Mouse (Mus musculus): Measurements from ENCODE around the gene Sept5.

Sept5 gene

DNA sequence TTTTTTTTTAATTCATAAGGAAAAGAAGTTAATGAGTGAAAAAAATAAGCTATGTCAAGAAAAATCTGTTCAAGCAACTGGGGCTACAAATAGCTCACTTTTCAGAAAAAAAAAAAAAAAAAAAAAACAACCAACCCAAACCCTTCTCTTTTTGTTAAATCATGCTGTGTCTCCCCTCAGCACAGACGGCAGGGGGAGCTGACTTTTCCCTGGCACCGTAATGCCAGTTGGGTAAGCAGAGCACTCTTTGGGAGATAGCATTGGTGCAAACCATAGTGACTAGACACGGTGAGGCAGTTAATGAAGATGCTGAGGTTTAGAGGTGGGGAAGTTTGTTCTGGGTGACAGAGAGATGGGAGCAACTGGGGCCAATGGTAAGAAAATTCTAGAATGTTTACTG lies 2.3 kb upstream of the Sept5 start:
- no peak for DNase-seq (ENCODE audit: low read depth, low spot score)

DNA sequence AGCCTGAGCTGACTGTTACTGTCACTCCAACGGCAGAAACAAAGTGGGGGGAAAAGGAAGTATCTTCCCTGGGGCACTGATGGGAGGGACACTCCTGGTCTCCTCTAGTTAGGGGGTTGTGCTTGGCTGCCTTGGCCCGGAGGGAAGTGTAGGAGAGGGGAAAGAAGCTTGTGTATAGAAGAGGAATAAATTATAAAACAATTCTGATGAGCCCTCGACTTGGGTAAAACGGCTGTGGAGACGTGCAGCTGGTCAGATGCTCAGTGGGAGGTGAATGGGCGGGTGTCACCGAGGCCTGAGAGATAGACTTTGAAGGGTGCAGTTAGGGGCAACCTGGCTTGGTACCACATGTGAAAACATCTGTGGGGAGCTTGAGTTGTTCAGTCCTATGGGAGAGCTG lies 1.4 kb upstream of the Sept5 start:
- DNase-seq (ENCODE audit: low read depth, low spot score), result no peak

DNA sequence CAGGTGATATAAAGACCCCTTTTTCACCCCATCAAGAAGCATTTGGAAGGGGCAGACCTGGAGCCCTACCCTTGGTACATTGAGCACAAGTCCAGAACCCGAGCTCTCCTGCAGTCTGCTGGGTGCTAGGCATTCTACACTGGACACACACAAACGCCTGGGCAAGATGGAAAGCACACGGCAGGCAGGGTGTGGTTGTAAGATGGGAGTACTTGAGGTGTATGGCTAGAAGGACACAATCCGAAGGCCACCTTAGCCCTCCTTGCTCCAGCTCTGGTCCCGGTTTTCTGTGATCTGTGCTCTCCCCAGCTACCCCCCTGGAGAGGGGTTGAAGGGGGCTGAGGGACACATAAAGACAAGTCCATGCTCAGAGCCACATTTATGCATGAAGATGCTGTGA lies 537 bp upstream of the Sept5 start:
- no peak for DNase-seq (ENCODE audit: low read depth, low spot score)

DNA sequence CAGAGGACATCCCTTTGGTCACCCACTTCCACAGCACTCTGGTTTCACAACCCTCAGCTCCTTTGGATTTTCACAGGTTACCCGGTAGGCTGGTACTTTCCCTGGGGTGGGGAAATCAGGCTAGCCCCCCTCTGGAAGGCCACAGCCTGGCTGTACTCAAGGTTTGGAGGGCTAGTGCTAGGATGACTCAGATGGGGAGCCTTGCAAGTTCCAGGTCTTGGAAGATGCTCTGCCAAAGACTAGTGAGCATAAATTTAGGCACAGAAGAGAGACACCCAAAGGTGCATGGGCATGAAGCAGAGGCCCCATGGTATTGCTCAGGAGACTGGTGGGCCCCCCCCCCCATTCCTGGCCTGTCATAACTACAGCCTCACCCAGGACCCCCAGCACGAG lies 810 bp downstream of the Sept5 start:
- no peak for DNase-seq (ENCODE audit: low read depth, low spot score)

DNA sequence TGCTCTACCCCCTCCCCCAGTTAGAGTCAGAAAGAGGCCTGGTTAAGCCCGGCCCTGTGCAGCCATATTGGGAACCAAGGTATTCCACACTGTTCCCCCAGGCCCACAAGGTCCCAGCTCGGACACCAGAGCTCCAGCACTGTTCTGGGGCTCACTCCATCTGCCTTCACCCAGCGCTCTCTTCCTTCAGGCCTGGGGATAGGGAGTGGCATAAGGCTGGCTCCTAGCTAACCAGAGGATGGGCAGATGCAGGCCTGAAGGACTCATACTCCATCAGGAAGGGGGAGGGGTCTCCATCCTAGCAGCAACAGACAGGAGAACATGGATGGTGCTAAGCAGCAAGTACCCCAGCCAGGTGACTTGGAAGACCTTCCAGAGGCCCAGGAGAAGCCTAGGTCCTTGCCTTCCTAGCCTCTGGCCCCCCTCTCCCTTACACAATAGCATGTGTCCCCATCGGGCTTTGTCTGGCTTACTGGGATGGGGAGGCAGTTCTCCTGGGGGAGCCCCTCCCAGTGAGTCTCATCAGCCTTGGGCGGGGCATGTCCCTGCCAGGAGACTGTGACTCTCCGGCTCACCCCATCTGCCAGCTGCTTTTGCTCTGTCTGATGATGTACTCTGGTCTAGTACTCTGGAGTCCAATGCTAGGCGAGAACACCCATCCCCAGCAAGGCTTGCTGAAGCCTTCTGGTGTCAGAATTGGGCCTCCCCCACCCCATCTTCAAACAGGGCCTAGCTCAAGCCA lies 1.4 kb downstream of the Sept5 start:
- DNase-seq (ENCODE audit: low read depth, low spot score), result no peak

DNA sequence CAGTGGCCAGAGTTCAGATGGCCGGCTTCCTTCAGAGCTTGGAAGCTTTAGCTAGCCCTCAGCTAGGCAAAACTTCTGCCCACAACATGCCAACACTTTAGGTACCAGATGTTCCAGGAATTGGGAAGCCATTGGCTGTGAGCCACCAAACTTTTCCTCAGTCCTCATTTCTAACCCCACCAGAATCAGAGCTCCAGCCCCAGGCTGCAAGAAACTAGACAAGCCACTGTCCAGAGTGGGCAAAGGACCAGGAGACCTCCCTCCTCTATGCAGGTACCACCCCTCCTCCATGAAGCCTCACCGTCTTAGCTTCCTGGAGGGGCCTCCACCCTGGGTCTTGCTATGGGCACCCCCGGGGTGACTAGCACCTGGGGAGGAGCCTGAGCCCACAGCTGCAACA lies 2.6 kb downstream of the Sept5 start:
- no peak for DNase-seq (ENCODE audit: low read depth, low spot score)

DNA sequence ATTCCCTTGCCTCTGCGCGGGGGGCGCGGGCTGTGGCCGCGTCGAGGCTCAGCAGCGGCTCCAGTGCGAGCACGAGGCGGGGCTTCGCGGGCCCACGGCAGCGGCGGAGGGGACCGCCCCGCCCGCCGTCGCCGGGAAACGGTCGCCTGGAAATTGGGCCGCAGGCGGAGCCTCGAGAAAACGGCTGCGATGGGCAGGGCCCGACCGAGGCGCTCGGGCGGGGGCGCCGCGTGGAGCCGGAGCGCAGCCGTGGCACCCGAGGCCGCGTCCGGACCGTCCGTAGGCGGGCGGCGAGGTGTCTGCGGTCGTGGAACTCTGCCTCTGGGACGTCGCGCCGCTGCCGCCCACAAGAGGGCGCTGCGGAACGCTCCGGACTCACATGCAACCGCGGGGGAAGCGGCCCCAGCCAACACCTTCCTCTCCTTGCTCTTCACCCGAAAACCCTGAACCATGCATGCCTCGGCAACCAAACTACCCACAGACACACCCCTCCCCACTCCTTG lies 3.3 kb downstream of the Sept5 start, which contains the start of gene Gm49601:
Gene Gm49601 (minus strand): TSS at position 52 of the 503 bp plus-strand sequence.
- DNase-seq (ENCODE audit: low read depth, low spot score), result no peak

DNA sequence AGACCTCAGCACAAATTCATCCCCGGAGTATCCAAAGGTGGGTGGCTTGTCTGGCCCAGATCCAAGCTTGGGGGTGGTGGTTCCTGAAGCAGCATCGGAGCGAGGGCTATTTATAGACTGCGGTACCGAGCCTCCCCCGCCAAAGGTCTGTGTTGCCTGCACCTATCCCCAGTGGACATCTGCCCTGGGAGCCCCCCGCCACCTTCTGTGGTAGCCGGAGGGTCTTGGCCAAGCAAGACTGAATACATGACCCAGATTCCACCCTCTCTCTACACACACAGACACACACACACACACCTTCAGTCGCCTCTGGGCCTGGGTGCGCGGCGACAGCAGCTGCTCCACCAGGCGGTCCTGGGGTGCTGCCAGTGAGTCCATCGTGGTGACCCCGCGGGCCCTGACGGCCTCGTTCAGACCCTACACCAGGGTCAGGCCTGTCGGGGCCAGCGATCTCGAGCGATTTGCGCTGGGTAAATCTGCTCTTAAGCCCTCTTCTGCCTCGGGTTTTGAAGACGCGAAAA lies 3.9 kb downstream of the Sept5 start:
- DNase-seq (ENCODE audit: low read depth, low spot score), result no peak

DNA sequence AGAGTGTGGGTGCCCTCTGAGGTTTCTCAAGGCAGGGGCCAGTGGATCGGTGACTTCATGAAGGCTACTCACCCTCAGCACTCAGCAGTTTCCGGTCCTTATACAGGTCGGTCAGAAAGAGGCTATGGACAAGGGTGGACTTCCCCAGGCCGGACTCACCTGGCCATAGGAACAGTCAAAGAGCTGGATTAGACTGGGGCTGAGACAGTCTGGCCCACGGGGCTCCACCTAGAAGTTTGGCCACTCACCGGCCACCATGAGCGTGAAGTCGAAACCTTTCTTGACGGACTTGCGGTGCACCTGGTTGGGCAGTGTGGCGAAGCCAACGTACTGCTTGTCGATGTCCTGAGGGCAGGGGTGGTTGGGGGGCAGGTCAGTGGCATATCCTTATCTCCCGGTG lies 4.7 kb downstream of the Sept5 start:
- no peak for DNase-seq (ENCODE audit: low read depth, low spot score)

DNA sequence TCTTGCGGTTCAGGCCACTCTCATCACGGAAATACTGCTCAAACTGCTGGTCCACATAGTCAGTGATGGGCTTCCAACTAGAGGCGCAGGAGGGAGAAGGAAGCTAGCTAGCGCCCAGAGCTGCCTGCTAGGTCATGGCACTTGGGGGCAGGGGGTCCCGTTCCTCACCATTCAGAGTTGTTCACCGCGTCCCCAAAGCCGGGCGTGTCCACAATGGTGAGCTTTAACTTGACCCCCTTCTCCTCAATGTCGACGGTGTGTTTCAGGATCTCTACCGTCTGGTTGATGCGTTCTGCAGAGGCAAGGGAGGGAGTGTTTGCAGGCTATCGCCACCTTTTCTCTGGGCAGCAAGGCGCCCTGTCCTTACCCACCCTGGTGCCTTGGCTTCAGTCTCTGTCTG lies 5.1 kb downstream of the Sept5 start:
- DNase-seq (ENCODE audit: low read depth, low spot score), result no peak

DNA sequence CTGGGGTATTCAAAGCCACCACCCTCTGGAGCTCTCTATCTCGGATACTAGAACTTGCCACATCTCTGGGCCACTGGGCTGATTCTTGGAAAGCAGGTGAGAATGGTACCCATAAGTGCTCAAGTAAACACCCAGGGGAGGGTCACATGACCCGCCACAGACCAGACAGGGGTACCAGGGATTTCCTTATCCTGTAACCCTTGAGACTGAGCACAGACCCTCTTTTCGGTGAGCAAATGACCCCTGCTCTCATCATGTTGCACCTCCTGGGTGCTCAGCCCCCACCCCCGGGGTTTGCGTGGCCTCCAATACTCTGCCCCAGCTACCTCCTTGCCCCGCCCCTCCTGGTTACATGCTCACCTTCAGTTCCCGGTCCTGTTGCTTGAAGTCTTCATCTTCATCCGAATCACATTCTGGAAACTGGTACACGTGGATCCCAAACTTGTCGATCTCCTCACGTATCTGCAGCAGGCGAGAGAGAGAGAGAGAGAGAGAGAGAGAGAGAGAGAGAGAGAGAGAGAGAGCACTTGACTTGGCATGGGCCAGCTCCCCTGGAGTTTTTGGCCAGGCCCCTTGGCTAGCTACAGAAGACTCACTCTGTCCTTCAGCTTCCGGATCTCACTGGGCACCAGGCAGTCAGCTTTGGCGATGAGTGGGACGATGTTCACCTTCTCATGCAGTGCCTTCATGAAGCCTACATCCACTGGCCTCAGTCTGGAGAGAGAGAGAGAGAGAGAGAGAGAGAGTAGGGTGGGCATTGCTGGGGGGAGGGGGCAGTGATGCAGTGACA lies 5.8 kb downstream of the Sept5 start:
- DNase-seq (ENCODE audit: low read depth, low spot score), result no peak

DNA sequence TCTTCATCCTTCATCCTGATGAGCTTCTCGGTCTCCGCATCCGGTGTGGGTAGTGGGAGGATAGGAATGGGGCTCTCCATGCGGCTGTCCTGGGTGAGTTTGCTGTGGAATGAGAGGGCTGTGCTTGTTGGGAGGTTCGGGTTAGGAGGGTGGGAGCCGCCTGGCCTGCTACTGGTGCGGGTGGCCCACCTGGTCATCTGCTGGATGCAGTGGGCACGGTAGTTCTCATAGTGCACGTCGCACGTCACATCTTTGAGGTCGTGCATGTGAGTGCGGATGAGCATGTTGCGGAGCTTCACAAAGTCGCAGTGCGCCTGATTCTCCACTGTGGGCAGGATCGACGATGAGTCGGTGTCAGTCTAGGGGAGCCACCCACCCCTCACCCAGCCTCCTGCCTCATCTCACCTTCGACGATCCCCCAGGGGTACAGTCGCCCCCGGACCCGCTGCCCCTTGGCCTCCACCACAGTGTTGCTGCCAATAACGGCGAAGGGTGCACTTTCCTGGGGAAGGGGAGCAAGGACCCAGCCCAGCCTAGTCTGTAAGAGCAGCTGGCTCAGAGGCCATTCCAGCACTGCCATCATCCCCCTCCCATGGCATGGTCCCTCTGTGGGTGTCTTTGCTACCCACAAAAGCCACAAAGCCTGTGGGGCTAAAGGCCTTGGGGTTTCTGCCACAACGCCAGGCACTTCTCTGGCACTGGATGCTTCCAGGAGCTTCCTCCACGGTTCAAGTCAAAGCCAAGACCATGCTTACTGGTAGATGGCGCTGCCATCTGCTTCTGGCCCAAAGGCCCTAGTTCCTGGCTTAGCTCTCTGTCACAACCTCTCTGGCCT lies 6.6 kb downstream of the Sept5 start:
- DNase-seq (ENCODE audit: low read depth, low spot score), result no peak

DNA sequence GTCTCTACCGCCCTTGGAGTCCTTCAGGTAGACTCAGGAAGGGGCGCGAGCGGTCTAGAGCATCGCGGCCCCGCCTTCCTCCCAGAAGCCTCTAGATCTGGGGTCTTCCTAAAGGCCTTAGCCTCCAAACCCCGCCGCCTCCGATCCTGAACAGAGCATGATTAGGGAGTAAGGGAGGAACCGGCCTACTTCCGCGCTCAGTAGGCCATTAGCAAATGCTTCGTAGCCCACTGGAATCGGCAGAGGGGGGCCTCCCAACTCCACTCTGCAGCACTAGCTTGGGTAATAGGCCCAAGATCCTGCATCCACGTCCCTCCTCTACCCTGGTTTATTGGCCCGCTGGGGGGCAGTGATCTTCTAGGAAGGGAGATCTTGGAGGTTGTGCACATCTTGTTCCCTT lies 7.7 kb downstream of the Sept5 start, which contains the start of gene Gp1bb:
Gene Gp1bb (minus strand): TSS at position 385 of the 400 bp plus-strand sequence.
- DNase-seq (ENCODE audit: low read depth, low spot score), result no peak

DNA sequence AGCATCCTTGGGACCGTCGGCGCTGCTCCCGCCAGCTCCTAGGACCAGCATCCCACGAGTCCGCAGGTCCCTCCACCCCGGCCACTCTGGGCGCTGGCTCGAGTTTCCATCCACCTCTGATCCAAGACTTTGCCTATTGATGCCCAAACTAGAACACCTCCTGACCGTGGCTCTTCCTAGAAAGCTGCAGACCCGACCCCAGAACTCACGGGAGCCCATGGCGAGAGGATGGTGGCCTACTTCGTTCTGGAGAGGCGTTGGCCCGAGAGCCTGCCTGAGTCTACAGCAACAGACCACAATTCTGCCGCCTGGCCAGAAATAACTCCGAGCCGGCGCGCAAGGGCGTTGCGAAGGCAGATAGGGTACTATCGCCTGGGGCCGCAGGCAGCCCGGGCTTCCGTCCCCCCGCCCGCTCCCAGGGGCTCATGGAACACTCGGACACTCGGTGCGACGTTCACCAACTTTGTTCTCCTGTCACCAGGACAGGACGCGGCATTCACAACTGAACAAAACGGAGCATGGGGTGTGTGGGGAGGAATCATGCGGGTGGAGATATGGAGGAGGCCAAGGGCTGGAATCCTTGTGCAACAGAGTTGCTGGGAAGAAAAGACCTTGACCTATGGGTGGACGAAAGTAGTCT lies 8.3 kb downstream of the Sept5 start:
- DNase-seq (ENCODE audit: low read depth, low spot score), result no peak

DNA sequence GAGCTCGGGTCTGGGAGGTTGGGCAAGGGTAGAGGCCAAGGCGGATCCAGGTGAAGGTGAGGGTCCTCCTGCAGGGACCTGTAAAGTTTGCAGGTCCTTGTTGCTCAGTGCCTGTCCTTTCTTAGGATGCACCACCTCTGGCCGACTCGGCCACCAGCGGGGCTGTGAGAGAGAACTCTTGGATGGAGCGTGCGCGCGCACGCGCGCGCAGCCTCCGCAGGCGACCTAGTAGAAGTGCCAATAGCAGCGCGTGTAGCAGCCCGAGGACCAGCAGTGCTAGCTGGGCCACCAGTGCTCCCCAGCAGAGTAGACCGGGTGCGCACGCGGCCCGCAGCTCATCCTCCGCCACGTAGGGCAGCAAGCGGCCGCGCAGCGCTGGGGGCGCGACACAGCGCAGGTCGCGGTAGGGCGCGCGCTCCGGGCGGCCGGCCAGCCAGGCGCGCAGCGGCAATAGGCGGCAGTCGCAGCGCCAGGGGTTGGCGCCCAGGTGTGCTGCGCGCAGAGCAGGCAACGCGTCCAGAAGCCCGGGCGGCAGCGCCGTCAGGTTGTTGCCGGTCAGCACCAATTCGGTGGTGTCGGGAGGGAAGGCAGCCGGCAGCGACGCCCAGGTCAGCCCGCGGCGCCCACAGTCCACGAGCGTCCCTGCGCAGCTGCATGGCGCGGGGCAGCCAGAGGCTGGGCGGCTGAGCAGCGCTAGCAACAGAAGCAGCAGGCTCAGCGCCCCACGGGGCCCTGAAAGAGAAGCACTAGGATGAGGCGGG lies 9.0 kb downstream of the Sept5 start:
- no peak for DNase-seq (ENCODE audit: low read depth, low spot score)

DNA sequence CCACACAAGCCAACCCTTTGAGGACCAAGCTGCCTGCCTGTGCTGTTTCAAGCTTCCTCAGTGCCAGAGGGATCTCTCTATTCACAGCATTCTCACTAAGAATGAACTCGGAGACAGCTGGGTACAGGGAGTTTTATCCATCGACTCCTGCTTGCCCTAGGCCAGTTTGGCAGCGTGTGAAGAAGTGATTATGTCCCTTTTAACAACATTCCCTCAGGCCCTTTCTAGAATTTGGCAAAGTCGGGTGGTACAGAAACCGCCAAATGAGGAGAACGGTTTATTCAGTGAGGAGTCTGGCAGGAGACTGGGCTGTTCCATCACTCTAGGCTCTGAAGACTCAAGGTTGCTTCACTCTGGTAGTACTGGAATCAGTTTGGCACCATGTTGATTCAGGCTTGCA lies 9.6 kb downstream of the Sept5 start:
- no peak for DNase-seq (ENCODE audit: low read depth, low spot score)

DNA sequence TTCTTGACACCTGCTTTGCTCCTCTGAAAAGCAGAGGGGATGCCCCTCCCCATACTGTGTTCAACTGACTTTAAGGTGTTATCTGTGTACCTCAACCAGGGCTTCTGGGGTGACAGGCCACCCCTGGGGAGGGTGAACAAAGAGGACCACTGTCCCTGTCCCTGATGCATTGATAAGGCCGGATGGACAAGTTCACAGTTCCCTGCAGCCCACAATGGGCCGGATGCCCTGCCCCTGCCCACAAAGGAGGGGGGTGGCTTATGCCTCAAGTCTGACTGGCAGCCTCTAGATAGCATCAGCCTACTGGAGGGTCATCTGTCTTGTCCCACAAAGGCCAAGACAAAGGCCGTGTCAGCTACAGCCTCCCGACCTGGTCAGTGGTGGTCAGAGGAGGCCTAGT lies 10.6 kb downstream of the Sept5 start:
- no peak for DNase-seq (ENCODE audit: low read depth, low spot score)

DNA sequence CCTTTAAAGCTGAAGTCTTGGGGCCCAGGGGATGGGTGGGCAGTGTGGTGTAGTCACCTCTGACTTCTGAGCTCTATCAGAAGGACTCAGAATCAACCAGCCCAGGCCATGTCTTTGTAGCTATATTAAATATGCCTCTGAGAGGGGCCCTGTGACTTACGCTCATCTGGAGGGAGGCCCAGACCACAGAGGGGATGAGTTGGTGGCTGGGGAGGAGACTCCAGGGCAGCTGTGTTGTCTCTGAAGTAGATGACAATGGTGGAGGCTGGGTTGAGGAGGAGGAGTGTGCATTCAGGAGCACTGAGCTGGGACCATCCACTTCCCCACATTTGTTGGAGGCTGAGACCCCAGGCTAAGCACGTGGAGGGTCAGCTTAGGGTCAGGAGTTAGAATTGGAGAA lies 11.5 kb downstream of the Sept5 start:
- no peak for DNase-seq (ENCODE audit: low read depth, low spot score)

DNA sequence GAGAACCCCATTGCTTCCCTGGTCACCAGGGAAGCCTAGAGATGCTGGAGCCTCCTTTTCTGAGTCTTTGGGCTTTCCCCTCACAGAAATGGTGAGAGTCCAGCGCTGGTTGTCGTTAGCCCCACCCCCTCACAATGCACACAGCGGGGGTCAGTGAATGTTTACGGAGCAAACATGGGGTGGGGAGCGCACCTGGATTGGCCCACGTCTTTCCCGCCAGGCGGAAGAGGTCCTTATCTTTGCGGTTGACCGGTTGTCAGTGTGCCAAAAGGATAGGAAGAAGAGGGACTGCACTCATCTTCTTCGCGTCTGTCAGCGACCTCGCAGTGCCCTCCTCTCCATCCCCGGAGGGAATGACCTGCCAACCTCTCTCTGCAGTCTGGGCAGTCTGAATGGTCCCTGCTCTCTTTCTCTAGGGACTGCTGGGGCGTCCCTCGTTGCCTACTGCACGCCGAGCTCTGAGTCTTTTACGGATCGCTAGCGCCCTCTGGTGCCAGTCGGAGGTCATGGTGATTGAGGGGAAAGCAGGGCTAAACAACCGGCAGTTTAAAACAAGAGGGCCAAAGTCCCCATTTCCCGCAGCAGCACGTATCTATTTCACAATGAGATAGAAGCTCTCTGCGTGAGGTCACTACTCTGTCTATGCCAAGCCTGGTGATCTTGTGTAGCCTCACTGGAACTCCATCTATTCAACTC lies 12.2 kb downstream of the Sept5 start:
- DNase-seq (ENCODE audit: low read depth, low spot score), result peak; percentile 54

DNA sequence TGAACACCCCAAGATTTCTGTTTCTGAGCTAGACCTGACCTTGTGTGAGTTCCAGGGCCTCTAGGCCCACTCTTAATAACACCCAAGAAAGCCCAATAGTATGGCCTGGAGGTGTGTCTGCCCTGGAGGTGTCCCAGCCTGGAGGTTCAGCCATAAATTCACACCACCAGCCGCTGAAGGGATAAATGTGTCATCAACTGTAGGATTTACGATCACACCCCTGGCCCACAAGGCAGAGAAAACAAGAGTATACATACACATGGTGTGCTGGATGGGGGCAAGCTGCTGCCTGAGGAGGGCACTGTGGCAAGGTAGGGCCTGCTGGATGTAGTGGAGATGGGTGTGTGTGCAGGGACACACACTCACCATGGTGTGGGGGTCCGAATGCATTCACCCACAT lies 16.5 kb downstream of the Sept5 start:
- DNase-seq (ENCODE audit: low read depth, low spot score), result no peak

Data from brain, embryonic 18.5 days (tissue).